Mouse (Mus musculus) lung, postnatal 36 days (tissue): ENCODE data around the gene Dgkz.

Source experiments
- DNase-seq: peaks from one replicate; pipeline ENCODE4 v3.0.0; 2022; ENCODE audit warnings: mixed read lengths

Gene Dgkz

DNA sequence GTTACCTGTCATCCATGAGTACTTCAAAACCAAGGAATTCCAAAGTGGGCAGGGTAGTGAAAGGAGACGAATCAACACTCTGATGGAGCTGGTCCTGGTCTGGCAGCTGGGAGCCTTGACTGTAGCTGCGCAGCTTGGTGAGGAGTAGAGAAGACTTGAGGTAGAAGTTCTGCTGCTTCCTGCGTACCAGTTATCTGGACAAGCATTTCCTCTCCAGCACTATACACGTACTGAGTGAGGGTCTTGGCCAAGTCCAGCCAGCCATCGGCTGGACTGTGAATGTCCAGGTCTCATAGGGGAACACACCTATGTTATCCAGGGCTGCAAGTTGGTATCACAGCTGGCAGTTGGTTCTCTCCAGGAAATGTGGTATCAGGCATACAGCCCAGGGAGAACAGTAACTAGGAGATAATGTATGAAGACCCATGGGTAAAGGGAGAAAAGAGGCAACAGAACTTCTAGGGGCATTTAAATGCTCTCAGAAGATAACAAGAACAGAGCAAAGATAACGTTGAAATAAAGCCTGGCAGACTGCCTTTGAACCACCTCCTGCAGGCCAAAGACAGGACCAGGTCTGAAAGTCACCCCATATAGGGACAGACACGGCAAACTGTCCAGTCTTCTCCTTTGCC lies 59.2 kb downstream of the Dgkz start:
- DNase-seq: no peak

DNA sequence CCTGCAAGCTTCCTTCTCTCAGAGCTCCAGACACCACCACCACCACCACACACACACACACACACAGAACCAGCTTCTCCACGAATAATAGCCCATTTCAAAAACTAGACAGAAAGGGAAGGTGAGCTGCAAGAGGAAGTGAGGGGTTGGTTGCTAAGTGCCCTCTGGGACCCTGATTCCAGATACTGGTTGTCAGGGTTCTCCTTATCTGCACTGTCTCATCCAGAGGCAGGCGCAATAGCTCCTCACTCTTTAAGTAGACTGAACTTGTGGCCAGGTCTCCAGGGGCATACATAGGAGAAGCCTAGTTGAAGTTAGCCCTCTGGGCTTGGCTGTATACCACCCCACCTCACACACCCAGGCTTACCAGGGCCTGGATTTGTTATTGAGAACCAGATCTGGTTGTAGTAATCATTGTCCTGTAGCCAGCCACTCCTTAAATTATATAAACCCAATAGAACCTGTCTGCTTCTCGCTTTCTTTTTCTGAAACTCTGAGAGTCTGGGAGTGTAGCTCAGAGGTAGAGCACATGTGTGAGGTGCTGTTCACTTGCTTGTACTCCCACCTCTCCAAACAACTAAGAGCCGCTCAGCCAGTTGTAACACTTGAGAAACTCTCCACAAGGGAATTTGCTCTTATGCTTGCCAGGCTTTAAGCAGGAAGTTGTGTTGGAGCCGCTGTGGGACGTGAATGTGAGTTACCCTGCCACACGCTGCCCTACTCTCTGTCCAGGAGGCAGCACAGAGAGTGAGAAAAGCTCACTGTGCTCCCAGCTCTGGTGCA lies 62.1 kb downstream of the Dgkz start:
- DNase-seq: peak; percentile 51

DNA sequence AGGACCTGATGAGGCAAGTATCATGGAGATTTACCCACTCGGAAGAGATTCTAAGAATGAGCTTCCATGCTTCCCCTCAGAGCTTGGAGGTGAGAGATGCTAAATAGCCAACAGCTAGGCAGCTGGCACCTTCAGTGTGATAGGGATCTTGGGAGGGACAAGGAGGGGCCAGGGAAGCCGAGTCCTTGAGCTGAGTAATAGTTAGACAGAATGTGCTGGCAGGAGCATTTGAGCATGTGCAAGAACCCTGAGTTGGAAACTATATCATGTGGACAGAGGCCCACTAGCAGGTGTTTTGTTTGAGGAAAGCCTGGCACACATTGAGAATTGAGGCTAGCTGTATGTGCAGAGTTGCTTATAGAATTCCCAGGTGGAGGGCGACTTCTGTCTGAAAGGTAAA lies 63.0 kb downstream of the Dgkz start:
- DNase-seq: no peak

DNA sequence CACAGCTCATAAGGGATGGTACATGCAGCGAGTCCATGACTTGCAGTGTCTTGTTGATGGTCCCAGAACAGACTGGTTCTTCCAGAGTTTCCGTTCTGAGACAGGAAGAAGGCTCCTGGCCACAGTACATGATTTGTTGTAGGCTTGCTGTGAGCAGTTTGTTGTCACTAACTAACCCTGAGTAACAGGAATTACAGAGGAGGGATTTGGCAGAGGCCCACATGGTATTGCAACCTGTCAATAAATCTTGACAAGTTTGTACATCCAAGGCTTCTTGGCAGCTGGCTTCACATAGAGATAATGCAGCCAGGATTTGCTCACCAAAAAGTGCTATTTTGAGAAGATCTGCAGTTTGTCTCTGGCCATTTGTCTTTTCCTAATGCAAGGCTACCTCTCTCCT lies 69.5 kb downstream of the Dgkz start:
- no peak for DNase-seq

DNA sequence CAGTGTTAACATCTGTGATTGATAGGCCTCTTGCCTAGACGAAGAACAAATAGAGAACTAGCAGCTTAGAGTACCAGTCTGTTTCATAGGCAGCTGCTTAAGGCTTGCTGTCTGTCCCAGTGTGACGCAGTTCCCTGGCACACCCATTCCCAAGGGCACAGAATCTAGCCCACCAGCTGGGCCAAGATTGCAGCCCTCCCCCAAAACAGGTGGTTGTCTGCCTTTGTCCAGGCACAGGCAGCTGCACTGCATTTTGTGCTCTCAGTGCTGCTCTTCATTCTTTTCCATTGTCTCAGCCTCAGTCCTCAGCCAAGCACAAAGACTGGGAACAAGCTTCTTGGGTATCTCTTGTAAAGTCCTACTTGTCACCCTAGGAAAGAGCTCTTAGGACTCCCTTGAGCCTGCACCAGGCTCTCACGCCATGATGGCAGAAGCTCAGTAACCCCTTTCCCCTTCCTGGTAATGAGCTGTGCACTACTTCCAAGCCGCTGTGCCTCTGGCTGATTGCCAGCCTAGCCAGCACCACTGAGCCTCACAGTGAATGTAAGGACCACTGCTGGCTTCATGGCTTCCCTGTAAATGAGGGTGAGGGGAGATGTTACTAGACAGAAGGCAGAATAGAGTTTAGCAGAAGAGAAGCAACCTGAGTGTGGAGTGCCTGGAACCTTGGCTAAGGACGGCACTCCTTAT lies 70.9 kb downstream of the Dgkz start:
- no peak for DNase-seq

DNA sequence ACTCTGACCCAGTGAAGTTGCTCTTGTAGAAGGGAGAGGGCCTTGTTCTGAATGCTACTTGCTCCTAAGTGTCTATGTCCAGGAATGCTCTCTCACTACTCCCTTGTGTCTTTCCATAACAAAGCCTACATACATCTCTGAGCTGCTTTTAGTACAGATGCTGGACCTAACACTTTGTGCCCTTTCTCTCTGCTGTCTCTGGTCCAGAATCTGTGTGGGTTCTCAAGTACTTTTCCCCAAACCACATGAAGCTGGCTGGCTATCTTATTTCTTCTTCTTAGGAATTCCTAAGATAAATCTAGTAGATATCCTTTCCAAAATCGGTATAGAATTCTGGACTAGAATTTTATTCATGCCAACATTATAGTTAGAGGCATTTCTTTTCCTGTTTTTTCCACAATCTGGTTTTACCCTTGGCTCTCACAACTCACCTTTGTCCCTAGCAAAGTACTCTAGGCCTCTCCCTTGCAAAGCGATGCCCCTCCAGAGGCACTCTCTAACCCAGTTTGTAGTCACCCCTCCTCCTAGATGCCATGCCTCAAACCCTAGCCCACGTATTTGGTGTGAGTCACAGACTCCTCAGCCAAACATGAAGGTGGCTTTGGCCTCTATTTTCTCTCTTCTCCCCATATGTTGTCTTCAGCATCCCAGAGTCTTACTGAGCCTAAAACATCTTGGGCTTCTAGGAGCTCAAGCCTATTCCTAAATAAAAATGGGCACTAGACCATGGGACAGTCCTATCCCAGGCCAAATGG lies 72.3 kb downstream of the Dgkz start:
- DNase-seq: no peak

DNA sequence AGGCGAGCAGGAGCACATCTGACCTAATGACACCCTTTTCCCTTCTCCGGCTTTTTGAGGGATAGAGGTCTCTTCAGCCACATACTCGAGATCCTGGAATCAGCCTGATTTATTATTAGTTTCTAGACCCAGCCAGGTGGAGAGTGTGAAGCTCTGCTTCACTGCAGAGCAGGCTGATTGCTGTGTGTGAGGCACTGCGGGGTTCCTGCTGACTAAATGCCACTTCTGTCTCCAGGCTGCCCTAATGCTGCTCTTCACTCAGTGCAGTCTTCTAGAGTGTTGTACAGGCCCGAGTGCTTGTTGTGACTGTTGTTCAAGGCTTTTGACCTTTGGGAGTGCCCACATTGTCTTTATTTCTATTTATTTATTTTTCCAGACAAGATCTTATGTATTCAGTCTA lies 73.3 kb downstream of the Dgkz start:
- no peak for DNase-seq

DNA sequence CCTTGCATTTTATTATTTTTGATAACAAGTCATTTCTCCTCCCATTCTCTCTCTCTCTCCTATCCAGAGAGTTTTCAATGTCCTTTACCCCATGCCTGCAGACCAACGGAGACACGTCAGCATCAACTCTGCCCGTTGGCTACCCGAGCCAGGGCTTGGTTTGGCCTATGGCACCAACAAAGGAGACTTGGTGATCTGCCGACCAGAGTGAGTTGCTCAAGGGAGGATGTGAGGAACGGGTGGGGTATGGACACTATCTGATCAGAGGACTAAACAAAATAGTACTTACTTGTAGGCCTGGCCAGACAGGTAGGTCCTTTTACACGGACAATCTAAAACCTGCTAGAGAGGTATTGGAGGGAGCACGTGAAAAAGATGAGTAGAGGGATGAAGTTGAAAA lies 75.2 kb downstream of the Dgkz start:
- DNase-seq: no peak

DNA sequence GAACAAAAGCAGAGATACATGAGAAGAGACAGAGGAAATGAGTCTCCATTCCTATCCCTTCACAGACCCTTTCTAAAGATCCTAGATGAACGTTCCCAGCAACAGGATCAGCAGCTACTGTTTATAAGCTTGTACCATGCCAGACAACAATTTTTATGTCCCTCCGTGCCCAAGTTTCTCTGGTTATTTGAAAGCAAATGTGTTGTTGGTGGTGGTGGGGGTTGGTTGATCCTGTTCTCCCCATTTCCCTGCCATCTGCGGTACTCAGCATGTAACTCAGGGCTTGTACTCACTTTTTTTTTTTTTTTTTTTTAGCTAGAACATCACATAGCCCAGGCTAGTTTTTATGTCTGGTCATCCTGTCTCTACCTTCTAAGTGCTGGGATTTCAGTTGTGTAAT lies 76.5 kb downstream of the Dgkz start:
- DNase-seq: no peak

DNA sequence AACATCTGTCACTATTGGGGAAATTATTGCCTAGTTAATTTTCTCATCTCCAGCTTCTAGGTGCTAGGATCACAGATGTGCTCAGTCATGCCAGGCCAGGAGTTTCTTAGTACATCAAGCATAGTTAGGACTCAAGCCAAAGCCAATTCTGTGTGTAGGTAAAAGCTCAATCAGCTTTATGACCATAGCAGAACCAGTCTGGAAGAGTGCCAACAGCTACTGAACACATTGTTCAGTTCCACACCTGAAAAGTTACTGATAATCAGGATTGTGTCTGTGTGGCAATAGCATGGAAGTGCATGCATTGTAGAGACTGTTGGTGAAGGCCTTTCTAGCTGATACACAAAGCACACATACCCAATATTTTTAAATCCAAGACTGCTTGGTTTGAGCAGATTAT lies 77.7 kb downstream of the Dgkz start:
- peak; percentile 3 for DNase-seq

DNA sequence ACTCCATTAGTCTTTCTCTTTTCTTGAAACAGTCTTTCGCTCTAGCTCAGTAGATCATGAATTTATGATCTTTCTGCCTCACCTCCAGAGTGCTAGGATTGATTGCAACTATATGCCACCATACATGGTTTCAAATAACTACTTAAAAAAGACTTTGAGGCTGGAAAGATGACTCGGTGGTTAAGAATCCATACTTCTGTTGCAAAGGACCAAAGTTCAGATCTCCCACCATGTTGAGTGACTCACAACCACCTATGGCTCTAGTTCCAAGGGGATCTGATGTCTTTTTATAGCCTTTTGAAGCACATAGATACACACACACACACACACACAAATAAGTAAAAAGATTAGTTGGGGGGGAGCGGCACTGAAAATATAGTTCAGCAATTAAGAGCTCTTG lies 80.3 kb downstream of the Dgkz start:
- DNase-seq: no peak

DNA sequence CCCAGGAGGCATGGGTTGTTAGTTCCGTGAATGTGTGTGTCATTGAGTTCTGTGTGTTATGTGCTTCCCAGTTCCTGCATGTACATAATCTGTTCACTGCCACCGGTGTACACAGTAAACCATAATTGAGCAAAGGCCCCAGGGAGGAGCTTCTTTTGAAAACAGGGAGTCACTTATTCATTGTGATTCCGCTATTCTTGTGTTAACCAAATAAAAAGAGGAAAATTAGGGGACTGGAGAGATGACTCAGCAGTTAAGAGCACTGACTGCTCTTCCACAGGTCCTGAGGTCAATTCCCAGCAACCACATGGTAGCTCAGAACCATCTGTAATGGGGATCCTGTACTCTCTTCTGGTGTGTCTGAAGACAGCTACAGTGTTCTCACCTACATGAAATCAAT lies 80.9 kb downstream of the Dgkz start:
- DNase-seq: no peak

DNA sequence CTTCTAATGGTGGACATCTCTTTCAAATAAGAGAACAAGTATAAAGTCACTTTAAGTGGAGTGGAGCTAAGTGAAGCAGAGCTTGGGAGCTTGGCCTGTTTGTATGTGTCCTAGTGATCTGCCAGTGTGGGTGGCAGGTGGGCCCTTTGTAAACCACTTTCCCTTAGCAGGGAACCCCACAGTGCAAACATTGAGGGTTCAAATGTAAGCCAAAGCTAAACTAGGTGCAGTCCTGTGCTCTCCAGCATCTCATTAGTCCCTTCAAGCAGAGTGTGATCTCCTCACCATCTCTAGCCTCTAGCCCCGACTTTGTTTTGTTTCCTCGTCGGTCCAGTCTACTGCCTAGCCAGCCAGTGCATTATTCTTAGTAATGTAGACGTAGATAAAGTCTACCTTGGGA lies 91.0 kb downstream of the Dgkz start:
- no peak for DNase-seq

DNA sequence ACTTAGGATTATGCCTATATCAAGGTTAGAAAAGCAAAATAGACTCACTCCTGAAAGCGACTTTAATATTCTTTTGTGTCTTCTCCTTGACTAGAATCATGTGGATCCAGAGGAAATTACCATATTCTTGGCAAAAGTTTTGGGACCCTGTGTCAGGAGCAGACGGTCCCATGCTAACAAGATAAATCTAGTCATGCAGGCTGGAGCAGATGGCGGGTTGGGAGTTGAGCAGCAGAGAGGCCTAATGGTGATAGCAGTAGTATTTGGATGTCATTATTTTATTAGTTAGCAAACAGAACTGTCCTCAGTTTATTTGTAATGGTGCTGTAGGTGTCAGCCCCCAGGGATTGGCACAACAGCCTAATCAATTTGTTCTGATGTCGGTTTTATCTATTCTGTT lies 91.7 kb downstream of the Dgkz start:
- DNase-seq: no peak
